Mouse (Mus musculus): Measurements from ENCODE around the gene Pacsin2. TPM values are rescaled to one million over a fixed set of nuclear protein-coding genes. Genes with fewer than 3 reads are reported as not detected.

Pacsin2 gene
- polyA plus RNA-seq, 1 experiment from 2014 or later, result 63.8 TPM

- Histone ChIP-seq H3K9me3 (ENCODE audit: low read depth, low read length) (no peaks in the 10 kb centered on the region), H3K27me3 (ENCODE audit: insufficient read depth, low read length) (no peaks in the 10 kb centered on the region), H3K9ac (no peak overlapping the region), H3K4me2 (no peak overlapping the region), H3K4me3 (ENCODE audit: low read depth, low read length) (no peak overlapping the region), H3K27ac (ENCODE audit: low read depth) (no peak overlapping the region), H3K4me1 (ENCODE audit: insufficient read depth) (no peaks in the 10 kb centered on the region), H3K36me3 (ENCODE audit: insufficient read depth) (peaks cover 22% of the 10 kb centered on the region)
- no peak for TF ChIP-seq CTCF (IDR thresholded peaks at IDR 0.05; ENCODE audit: low read depth)
- ATAC-seq (ENCODE audit: insufficient read depth), result no peak
- DNase-seq, result no peak
- 84% methylated on average over 15 of the region's 15 CpGs for WGBS
Observed at GRCm38 (mm10) chr15:83345898-83346529, 118.4 kb downstream of the Pacsin2 start.

GRCm38 (mm10) chr15:83344956-83345355 is 119.5 kb downstream of the Pacsin2 start:
- H3K36me3 ChIP-seq (ENCODE audit: insufficient read depth), result peaks cover 26% of the 10 kb centered on the region
- 54% methylated on average over 7 of the region's 7 CpGs for WGBS
- no peak overlapping the region for H3K27ac ChIP-seq (ENCODE audit: low read depth)

GRCm38 (mm10) chr15:83344157-83344556 is 120.2 kb downstream of the Pacsin2 start:
- Histone ChIP-seq H3K9me3 (ENCODE audit: low read depth, low read length) (no peaks in the 10 kb centered on the region), H3K4me1 (ENCODE audit: insufficient read depth) (no peaks in the 10 kb centered on the region), H3K9ac (no peak overlapping the region), H3K4me2 (no peak overlapping the region), H3K36me3 (ENCODE audit: insufficient read depth) (peaks cover 26% of the 10 kb centered on the region), H3K4me3 (ENCODE audit: low read depth, low read length) (no peak overlapping the region), H3K27ac (ENCODE audit: low read depth) (peak overlapping the region; percentile 56), H3K27me3 (ENCODE audit: insufficient read depth, low read length) (no peaks in the 10 kb centered on the region)
- no peak for TF ChIP-seq CTCF (IDR thresholded peaks at IDR 0.05; ENCODE audit: low read depth)
- WGBS, result 36% methylated on average over 7 of the region's 7 CpGs
- no peak; the same call in 1 of the 2 replicates for ATAC-seq (ENCODE audit: insufficient read depth)
- no peak for DNase-seq

More at GRCm38 (mm10) chr15:83344956-83345355, 119.5 kb downstream of the Pacsin2 start:
- no peak overlapping the region for H3K9ac ChIP-seq
- no peaks in the 10 kb centered on the region for H3K27me3 ChIP-seq (ENCODE audit: insufficient read depth, low read length)
- H3K4me1 ChIP-seq (ENCODE audit: insufficient read depth), result no peaks in the 10 kb centered on the region
- no peak for ATAC-seq (ENCODE audit: insufficient read depth)
- H3K9me3 ChIP-seq (ENCODE audit: low read depth, low read length), result no peaks in the 10 kb centered on the region
- no peak overlapping the region for H3K4me2 ChIP-seq
- no peak overlapping the region for H3K4me3 ChIP-seq (ENCODE audit: low read depth, low read length)
- DNase-seq, result no peak
- TF ChIP-seq CTCF (IDR thresholded peaks at IDR 0.05; ENCODE audit: low read depth), result no peak

GRCm38 (mm10) chr15:83338908-83339307 is 125.5 kb downstream of the Pacsin2 start:
- no peak overlapping the region for H3K4me2 ChIP-seq
- no peaks in the 10 kb centered on the region for H3K4me1 ChIP-seq (ENCODE audit: insufficient read depth)
- no peak overlapping the region for H3K9ac ChIP-seq
- H3K9me3 ChIP-seq (ENCODE audit: low read depth, low read length), result no peaks in the 10 kb centered on the region
- TF ChIP-seq CTCF (IDR thresholded peaks at IDR 0.05; ENCODE audit: low read depth), result no peak
- no peak overlapping the region for H3K4me3 ChIP-seq (ENCODE audit: low read depth, low read length)
- no peak overlapping the region for H3K27ac ChIP-seq (ENCODE audit: low read depth)
- H3K27me3 ChIP-seq (ENCODE audit: insufficient read depth, low read length), result no peaks in the 10 kb centered on the region
- H3K36me3 ChIP-seq (ENCODE audit: insufficient read depth), result peaks cover 37% of the 10 kb centered on the region
- no peak for DNase-seq
- no peak for ATAC-seq (ENCODE audit: insufficient read depth)
- WGBS, result 76% methylated on average over 6 of the region's 6 CpGs

- TF ChIP-seq CTCF (IDR thresholded peaks at IDR 0.05; ENCODE audit: low read depth), result no peak
- Histone ChIP-seq H3K27ac (ENCODE audit: low read depth) (no peak overlapping the region), H3K9ac (no peak overlapping the region), H3K4me2 (no peak overlapping the region), H3K27me3 (ENCODE audit: insufficient read depth, low read length) (no peaks in the 10 kb centered on the region), H3K4me1 (ENCODE audit: insufficient read depth) (no peaks in the 10 kb centered on the region), H3K9me3 (ENCODE audit: low read depth, low read length) (no peaks in the 10 kb centered on the region), H3K36me3 (ENCODE audit: insufficient read depth) (peaks cover 44% of the 10 kb centered on the region), H3K4me3 (ENCODE audit: low read depth, low read length) (no peak overlapping the region)
- ATAC-seq (ENCODE audit: insufficient read depth) (no peak), DNase-seq (no peak)
- 79% methylated on average over 8 of the region's 8 CpGs for WGBS
Observed at GRCm38 (mm10) chr15:83337903-83338870, 126.2 kb downstream of the Pacsin2 start.

GRCm38 (mm10) chr15:83332373-83332772 is 132.0 kb downstream of the Pacsin2 start:
- Histone ChIP-seq H3K36me3 (ENCODE audit: insufficient read depth) (peaks cover 76% of the 10 kb centered on the region), H3K4me1 (ENCODE audit: insufficient read depth) (no peaks in the 10 kb centered on the region), H3K4me3 (ENCODE audit: low read depth, low read length) (no peak overlapping the region), H3K9ac (no peak overlapping the region), H3K9me3 (ENCODE audit: low read depth, low read length) (no peaks in the 10 kb centered on the region), H3K27me3 (ENCODE audit: insufficient read depth, low read length) (no peaks in the 10 kb centered on the region), H3K27ac (ENCODE audit: low read depth) (no peak overlapping the region), H3K4me2 (no peak overlapping the region)
- peak; percentile 53 for TF ChIP-seq CTCF (IDR thresholded peaks at IDR 0.05; ENCODE audit: low read depth)
- WGBS, result 81% methylated on average over 3 of the region's 3 CpGs
- DNase-seq (peak; percentile 31), ATAC-seq (ENCODE audit: insufficient read depth) (no peak)

- TF ChIP-seq CTCF (IDR thresholded peaks at IDR 0.05; ENCODE audit: low read depth), result no peak
- Histone ChIP-seq H3K27ac (ENCODE audit: low read depth) (no peak overlapping the region), H3K27me3 (ENCODE audit: insufficient read depth, low read length) (no peaks in the 10 kb centered on the region), H3K9ac (no peak overlapping the region), H3K9me3 (ENCODE audit: low read depth, low read length) (no peaks in the 10 kb centered on the region), H3K4me3 (ENCODE audit: low read depth, low read length) (no peak overlapping the region), H3K4me1 (ENCODE audit: insufficient read depth) (no peaks in the 10 kb centered on the region), H3K4me2 (no peak overlapping the region), H3K36me3 (ENCODE audit: insufficient read depth) (peaks cover 61% of the 10 kb centered on the region)
- DNase-seq, result no peak
- WGBS, result 76% methylated on average over 5 of the region's 5 CpGs
- ATAC-seq (ENCODE audit: insufficient read depth), result no peak
Observed at GRCm38 (mm10) chr15:83328952-83329351, 135.5 kb downstream of the Pacsin2 start.

Other genes with a start within 250 kb of the Pacsin2 start
- gene A4galt, start 212.8 kb downstream of the Pacsin2 start, polyA plus RNA-seq (2014; fragmentation: Nextera tagmentation; extraction: Ambion mirVana), result 2.4 TPM in 2 replicates
- 37.7 and 41.3 TPM in 2 replicates for gene Arfgap3, start 114.4 kb downstream of the Pacsin2 start, polyA plus RNA-seq (2014; fragmentation: Nextera tagmentation; extraction: Ambion mirVana)
- 13.8 and 15.1 TPM in 2 replicates for gene Ttll1, start 46.3 kb upstream of the Pacsin2 start, polyA plus RNA-seq (2014; fragmentation: Nextera tagmentation; extraction: Ambion mirVana)
- gene Bik, start 62.3 kb upstream of the Pacsin2 start, polyA plus RNA-seq (2014; fragmentation: Nextera tagmentation; extraction: Ambion mirVana), result 12.1 and 14.2 TPM in 2 replicates
- gene Tspo, start 99.0 kb upstream of the Pacsin2 start, polyA plus RNA-seq (2014; fragmentation: Nextera tagmentation; extraction: Ambion mirVana), result 76.9 and 83.9 TPM in 2 replicates
- gene Mcat, start 99.2 kb upstream of the Pacsin2 start, polyA plus RNA-seq (2014; fragmentation: Nextera tagmentation; extraction: Ambion mirVana), result 38.8 and 43.1 TPM in 2 replicates
- 40.1 and 43.5 TPM in 2 replicates for gene Ttll12, start 130.6 kb upstream of the Pacsin2 start, polyA plus RNA-seq (2014; fragmentation: Nextera tagmentation; extraction: Ambion mirVana)